Mouse (Mus musculus): ENCODE data around the gene Atg7. TPM values are rescaled to one million over a fixed set of nuclear protein-coding genes. Genes with fewer than 3 reads are reported as not detected.
A peak's percentile ranks its signal among the peaks of the same experiment; 100 is the strongest.

The Atg7 gene
- polyA plus RNA-seq, 1 experiment from 2014 or later = 18.4 TPM

DNA sequence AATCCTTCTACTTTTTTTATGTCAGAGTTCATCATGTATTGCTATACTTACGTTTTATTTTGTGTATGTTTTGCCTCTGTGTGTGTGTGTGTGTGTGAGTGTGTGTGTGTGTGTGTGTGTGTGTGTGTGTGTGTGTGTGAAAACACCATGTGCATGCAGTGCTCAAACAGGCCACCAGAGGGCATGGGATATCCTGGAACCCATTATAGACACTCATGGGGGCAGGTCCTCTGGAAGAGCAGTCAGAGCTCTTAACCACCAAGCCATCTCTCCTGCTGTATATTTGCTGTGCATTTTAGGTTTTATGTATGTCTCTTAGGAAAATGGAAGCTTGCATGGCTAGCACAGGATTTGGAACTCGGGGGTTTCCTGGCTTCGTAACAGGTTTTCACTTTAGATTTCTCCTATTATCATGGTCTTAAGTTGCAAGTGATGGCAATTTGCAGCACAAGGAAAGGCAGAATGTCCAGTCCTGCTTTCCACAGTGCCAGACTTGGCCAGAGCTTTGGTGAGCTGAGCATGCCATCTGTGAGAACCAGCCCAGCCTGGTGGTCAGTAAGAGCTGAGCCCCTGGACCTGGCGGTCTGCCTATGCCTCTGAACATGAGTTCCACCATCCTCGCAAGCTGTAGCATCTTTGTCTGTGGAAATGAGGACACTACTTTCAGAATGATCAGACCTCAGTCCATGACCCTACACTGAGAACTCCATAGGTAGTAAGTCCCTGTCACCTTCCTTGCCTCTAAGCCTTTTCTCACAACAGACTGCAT, 172.2 kb downstream of the Atg7 start:
- H3K4me2 ChIP-seq (ENCODE audit: low read length) = no peak overlapping the region
- no peak overlapping the region for H3K4me3 ChIP-seq (replicated peaks; ENCODE audit: low read depth, low read length)
- H3K36me3 ChIP-seq (ENCODE audit: control insufficient read depth, insufficient read depth, low read length) = no peaks in the 10 kb centered on the region
- no peaks in the 10 kb centered on the region for H3K9me3 ChIP-seq (ENCODE audit: control insufficient read depth, low read length)
- no peak overlapping the region for H3K9ac ChIP-seq (replicated peaks; ENCODE audit: low read length)
- H3K27ac ChIP-seq (replicated peaks; ENCODE audit: low read depth, low read length) = no peak overlapping the region
- 95% methylated on average over 5 of the region's 5 CpGs for WGBS
- ATAC-seq (ENCODE audit: low FRiP score, low TSS enrichment) = no peak
- DNase-seq = peak; percentile 20
- 0 out of 2 replicates have a peak, but pooled peaks cover 3% of the 10 kb centered on the region for H3K4me1 ChIP-seq (ENCODE audit: control insufficient read depth, insufficient read depth, low read length)
- H3K27me3 ChIP-seq (ENCODE audit: control insufficient read depth, insufficient read depth, low read length) = no peaks in the 10 kb centered on the region

DNA sequence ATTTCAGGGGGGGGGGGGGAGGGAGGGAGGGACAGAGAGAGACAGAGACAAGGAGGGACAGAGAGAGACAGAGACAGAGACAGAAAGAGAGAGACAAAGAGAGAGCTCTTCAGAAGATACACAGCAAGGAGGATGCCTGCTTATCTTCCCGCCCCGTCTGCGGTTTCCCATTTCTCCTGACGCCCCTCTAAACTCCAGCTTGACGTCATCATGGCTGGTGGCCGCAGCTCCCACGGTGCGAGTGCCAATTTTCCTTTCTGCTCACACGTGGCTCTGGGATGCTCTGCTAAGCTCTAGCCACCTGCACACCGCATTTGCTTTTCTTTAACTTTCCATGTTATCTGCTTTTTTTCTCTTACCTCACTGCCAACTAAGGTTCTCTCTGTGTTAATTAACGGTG, 175.1 kb downstream of the Atg7 start:
- Histone ChIP-seq H3K27me3 (ENCODE audit: control insufficient read depth, insufficient read depth, low read length) (no peaks in the 10 kb centered on the region), H3K4me1 (ENCODE audit: control insufficient read depth, insufficient read depth, low read length) (0 out of 2 replicates have a peak, but pooled peaks cover 3% of the 10 kb centered on the region), H3K9me3 (ENCODE audit: control insufficient read depth, low read length) (no peaks in the 10 kb centered on the region), H3K4me2 (ENCODE audit: low read length) (no peak overlapping the region), H3K9ac (replicated peaks; ENCODE audit: low read length) (no peak overlapping the region), H3K27ac (replicated peaks; ENCODE audit: low read depth, low read length) (no peak overlapping the region), H3K4me3 (replicated peaks; ENCODE audit: low read depth, low read length) (no peak overlapping the region), H3K36me3 (ENCODE audit: control insufficient read depth, insufficient read depth, low read length) (no peaks in the 10 kb centered on the region)
- ATAC-seq (ENCODE audit: low FRiP score, low TSS enrichment) (no peak), DNase-seq (no peak)
- WGBS = 69% methylated on average over 11 of the region's 11 CpGs

DNA sequence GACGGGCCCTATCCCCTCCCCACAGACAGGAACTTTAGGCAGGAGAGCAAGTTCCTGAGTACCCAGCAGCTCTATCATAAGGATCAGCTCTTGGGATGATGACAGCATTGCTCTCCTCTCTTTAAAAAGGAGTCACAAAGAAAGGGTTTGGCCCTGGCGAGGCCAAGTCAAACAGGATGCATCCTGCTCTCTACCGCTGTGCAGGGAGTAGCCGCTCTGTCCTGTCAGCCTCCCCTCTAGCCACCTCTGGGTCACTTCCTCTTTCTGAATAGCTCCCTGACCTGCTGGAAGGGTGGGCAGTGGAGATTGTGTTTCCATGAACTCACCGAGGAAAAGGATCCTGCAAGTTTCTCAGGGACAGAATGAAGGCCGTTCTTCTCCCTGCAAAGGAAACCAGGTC, 175.6 kb downstream of the Atg7 start:
- H3K4me2 ChIP-seq (ENCODE audit: low read length) = no peak overlapping the region
- no peak for DNase-seq
- H3K9me3 ChIP-seq (ENCODE audit: control insufficient read depth, low read length) = no peaks in the 10 kb centered on the region
- 76% methylated on average over 6 of the region's 6 CpGs for WGBS
- no peak overlapping the region for H3K9ac ChIP-seq (replicated peaks; ENCODE audit: low read length)
- no peak for ATAC-seq (ENCODE audit: low FRiP score, low TSS enrichment)
- no peaks in the 10 kb centered on the region for H3K27me3 ChIP-seq (ENCODE audit: control insufficient read depth, insufficient read depth, low read length)
- no peaks in the 10 kb centered on the region for H3K36me3 ChIP-seq (ENCODE audit: control insufficient read depth, insufficient read depth, low read length)
- H3K4me1 ChIP-seq (ENCODE audit: control insufficient read depth, insufficient read depth, low read length) = 0 out of 2 replicates have a peak, but pooled peaks cover 3% of the 10 kb centered on the region
- no peak overlapping the region for H3K4me3 ChIP-seq (replicated peaks; ENCODE audit: low read depth, low read length)
- H3K27ac ChIP-seq (replicated peaks; ENCODE audit: low read depth, low read length) = no peak overlapping the region

DNA sequence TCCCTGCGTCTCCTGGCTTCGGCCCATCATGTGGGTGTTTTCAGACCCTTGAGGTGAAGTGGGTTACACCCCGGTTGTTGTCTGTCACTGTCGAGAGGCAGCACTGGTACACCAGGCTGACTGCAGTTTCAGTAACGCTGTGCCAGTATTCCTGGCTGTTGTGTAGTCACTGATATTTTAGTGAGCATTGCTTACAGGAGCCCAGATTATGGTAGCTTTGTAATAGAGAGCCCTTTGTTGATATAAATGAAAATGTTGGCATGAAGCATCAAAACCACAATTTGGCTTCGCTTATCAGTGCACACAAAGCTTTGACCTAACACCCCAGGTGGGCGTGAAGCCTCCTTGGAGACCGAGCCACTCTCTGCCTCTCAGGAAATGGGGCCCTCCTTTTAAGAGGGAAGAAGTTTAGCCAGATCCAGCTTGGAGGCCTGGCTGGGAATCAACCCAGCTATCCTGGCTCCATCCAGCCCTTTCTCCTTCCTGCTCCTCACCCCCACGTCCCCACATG, 177.1 kb downstream of the Atg7 start:
- H3K4me3 ChIP-seq (replicated peaks; ENCODE audit: low read depth, low read length) = no peak overlapping the region
- ATAC-seq (ENCODE audit: low FRiP score, low TSS enrichment) (no peak), DNase-seq (no peak)
- H3K4me1 ChIP-seq (ENCODE audit: control insufficient read depth, insufficient read depth, low read length) = 0 out of 2 replicates have a peak, but pooled peaks cover 3% of the 10 kb centered on the region
- H3K36me3 ChIP-seq (ENCODE audit: control insufficient read depth, insufficient read depth, low read length) = no peaks in the 10 kb centered on the region
- H3K9me3 ChIP-seq (ENCODE audit: control insufficient read depth, low read length) = no peaks in the 10 kb centered on the region
- no peaks in the 10 kb centered on the region for H3K27me3 ChIP-seq (ENCODE audit: control insufficient read depth, insufficient read depth, low read length)
- WGBS = 62% methylated on average over 9 of the region's 9 CpGs
- no peak overlapping the region for H3K9ac ChIP-seq (replicated peaks; ENCODE audit: low read length)
- H3K4me2 ChIP-seq (ENCODE audit: low read length) = no peak overlapping the region
- H3K27ac ChIP-seq (replicated peaks; ENCODE audit: low read depth, low read length) = no peak overlapping the region

DNA sequence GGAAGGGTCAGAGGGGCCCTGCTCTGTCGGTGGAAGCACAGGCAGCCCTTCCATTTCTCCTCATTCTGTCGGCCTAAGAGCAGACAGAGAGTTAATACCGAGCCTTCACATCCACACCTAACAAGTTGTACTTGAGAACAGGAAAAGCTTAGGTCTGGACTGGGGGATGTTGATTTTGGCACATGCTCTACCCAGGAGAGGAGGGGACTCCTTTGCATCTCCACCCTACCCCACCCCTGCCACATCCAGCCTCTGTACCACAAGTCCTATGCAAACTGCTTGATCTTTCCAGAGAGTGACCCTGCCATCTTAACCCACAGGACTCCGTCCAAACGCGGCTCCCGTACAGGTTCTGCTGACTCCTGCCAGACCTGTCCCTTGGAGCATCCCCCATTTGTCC, 178.7 kb downstream of the Atg7 start:
- H3K4me2 ChIP-seq (ENCODE audit: low read length) = no peak overlapping the region
- H3K36me3 ChIP-seq (ENCODE audit: control insufficient read depth, insufficient read depth, low read length) = no peaks in the 10 kb centered on the region
- ATAC-seq (ENCODE audit: low FRiP score, low TSS enrichment) (no peak), DNase-seq (no peak)
- H3K9me3 ChIP-seq (ENCODE audit: control insufficient read depth, low read length) = no peaks in the 10 kb centered on the region
- no peaks in the 10 kb centered on the region for H3K27me3 ChIP-seq (ENCODE audit: control insufficient read depth, insufficient read depth, low read length)
- H3K9ac ChIP-seq (replicated peaks; ENCODE audit: low read length) = no peak overlapping the region
- H3K4me3 ChIP-seq (replicated peaks; ENCODE audit: low read depth, low read length) = no peak overlapping the region
- H3K4me1 ChIP-seq (ENCODE audit: control insufficient read depth, insufficient read depth, low read length) = 0 out of 2 replicates have a peak, but pooled peaks cover 3% of the 10 kb centered on the region
- WGBS = 94% methylated on average over 7 of the region's 7 CpGs
- no peak overlapping the region for H3K27ac ChIP-seq (replicated peaks; ENCODE audit: low read depth, low read length)

- no peaks in the 10 kb centered on the region for H3K4me1 ChIP-seq (ENCODE audit: control insufficient read depth, insufficient read depth, low read length)
- H3K9ac ChIP-seq (replicated peaks; ENCODE audit: low read length) = no peak overlapping the region
- no peak overlapping the region for H3K4me2 ChIP-seq (ENCODE audit: low read length)
- H3K9me3 ChIP-seq (ENCODE audit: control insufficient read depth, low read length) = no peaks in the 10 kb centered on the region
- H3K4me3 ChIP-seq (replicated peaks; ENCODE audit: low read depth, low read length) = no peak overlapping the region
- DNase-seq (no peak), ATAC-seq (ENCODE audit: low FRiP score, low TSS enrichment) (no peak)
- WGBS = 77% methylated on average over 2 of the region's 2 CpGs
- H3K27ac ChIP-seq (replicated peaks; ENCODE audit: low read depth, low read length) = no peak overlapping the region
- H3K27me3 ChIP-seq (ENCODE audit: control insufficient read depth, insufficient read depth, low read length) = no peaks in the 10 kb centered on the region
- H3K36me3 ChIP-seq (ENCODE audit: control insufficient read depth, insufficient read depth, low read length) = no peaks in the 10 kb centered on the region
These were observed 184.0 kb downstream of the Atg7 start for GRCm38 (mm10) chr6:114826889-114827288.

GRCm38 (mm10) chr6:114829660-114830438, 187.0 kb downstream of the Atg7 start:
- H3K4me3 ChIP-seq (replicated peaks; ENCODE audit: low read depth, low read length) = no peak overlapping the region
- ATAC-seq (ENCODE audit: low FRiP score, low TSS enrichment) (no peak), DNase-seq (no peak)
- no peaks in the 10 kb centered on the region for H3K4me1 ChIP-seq (ENCODE audit: control insufficient read depth, insufficient read depth, low read length)
- H3K27ac ChIP-seq (replicated peaks; ENCODE audit: low read depth, low read length) = no peak overlapping the region
- no peaks in the 10 kb centered on the region for H3K9me3 ChIP-seq (ENCODE audit: control insufficient read depth, low read length)
- H3K36me3 ChIP-seq (ENCODE audit: control insufficient read depth, insufficient read depth, low read length) = no peaks in the 10 kb centered on the region
- no peak overlapping the region for H3K4me2 ChIP-seq (ENCODE audit: low read length)
- WGBS = 92% methylated on average over 9 of the region's 9 CpGs
- H3K27me3 ChIP-seq (ENCODE audit: control insufficient read depth, insufficient read depth, low read length) = no peaks in the 10 kb centered on the region
- H3K9ac ChIP-seq (replicated peaks; ENCODE audit: low read length) = no peak overlapping the region

DNA sequence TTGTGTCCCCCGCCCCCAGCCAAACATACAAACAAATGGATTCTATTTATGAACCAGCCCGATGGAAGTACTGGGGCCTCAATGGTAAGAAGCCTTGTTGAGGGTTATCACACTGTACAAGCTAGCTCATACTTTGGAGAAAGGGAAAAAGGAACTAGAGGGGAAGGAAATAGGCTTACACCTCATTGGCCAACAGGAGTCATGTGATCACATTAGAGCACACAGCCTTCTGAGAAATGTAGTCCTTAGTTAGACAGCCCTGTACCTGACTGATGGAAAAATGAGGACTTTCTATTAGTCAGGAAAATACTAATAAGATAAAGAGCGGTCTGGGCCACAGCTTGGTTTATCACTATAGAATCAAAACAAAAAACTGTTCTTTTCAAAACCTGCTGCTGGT, 188.9 kb downstream of the Atg7 start:
- 98% methylated on average over 3 of the region's 3 CpGs for WGBS
- DNase-seq = no peak
- no peaks in the 10 kb centered on the region for H3K4me1 ChIP-seq (ENCODE audit: control insufficient read depth, insufficient read depth, low read length)

More for the DNA sequence above, 188.9 kb downstream of the Atg7 start:
- Histone ChIP-seq H3K27me3 (ENCODE audit: control insufficient read depth, insufficient read depth, low read length) (no peaks in the 10 kb centered on the region), H3K9ac (replicated peaks; ENCODE audit: low read length) (no peak overlapping the region), H3K4me3 (replicated peaks; ENCODE audit: low read depth, low read length) (no peak overlapping the region), H3K27ac (replicated peaks; ENCODE audit: low read depth, low read length) (no peak overlapping the region), H3K9me3 (ENCODE audit: control insufficient read depth, low read length) (no peaks in the 10 kb centered on the region), H3K4me2 (ENCODE audit: low read length) (no peak overlapping the region), H3K36me3 (ENCODE audit: control insufficient read depth, insufficient read depth, low read length) (no peaks in the 10 kb centered on the region)
- no peak for ATAC-seq (ENCODE audit: low FRiP score, low TSS enrichment)

All from midbrain, embryonic 14.5 days (tissue).